Mouse (Mus musculus) adrenal gland, adult 2 months (tissue): ENCODE results near the gene Cpm. TPM values are rescaled to one million over a fixed set of nuclear protein-coding genes. Genes with fewer than 3 reads are reported as not detected.
"Not testable (repeated sequence)": the region's sequence is repeated elsewhere in the genome, so short reads cannot be mapped to it uniquely, and the experiment has no call there.

ENCODE experiments used
- DNase-seq: peaks from one replicate; pipeline ENCODE4 v3.0.0; 2021
- long read RNA-seq: library from polyadenylated mRNA; stranded (forward); transcript quantifications from one replicate; pipeline ENCODE4 v2.0.0, GENCODE M21; 2021
- polyA plus RNA-seq: library from polyadenylated mRNA; depleted of rRNA; stranded (reverse); fragments of >200 nt; gene quantifications from 2 replicates; pipeline ENCODE4 v1.2.3, GENCODE M21; 2012; rRNA removed
- total RNA-seq, 2 experiments: library from RNA; stranded (reverse); gene quantifications; 2 replicates each; pipeline ENCODE4 v1.2.3; 2021

Gene Cpm
- 10 to 100 TPM; 21.4 to 29.3 TPM for total RNA-seq
- polyA plus RNA-seq = 14.6 and 19.2 TPM in 2 replicates
- long read RNA-seq, partial matches to known transcripts = 1 of 22 reads
- long read RNA-seq, other reads (novel, unspliced or antisense) = 21 of 22 reads

DNA sequence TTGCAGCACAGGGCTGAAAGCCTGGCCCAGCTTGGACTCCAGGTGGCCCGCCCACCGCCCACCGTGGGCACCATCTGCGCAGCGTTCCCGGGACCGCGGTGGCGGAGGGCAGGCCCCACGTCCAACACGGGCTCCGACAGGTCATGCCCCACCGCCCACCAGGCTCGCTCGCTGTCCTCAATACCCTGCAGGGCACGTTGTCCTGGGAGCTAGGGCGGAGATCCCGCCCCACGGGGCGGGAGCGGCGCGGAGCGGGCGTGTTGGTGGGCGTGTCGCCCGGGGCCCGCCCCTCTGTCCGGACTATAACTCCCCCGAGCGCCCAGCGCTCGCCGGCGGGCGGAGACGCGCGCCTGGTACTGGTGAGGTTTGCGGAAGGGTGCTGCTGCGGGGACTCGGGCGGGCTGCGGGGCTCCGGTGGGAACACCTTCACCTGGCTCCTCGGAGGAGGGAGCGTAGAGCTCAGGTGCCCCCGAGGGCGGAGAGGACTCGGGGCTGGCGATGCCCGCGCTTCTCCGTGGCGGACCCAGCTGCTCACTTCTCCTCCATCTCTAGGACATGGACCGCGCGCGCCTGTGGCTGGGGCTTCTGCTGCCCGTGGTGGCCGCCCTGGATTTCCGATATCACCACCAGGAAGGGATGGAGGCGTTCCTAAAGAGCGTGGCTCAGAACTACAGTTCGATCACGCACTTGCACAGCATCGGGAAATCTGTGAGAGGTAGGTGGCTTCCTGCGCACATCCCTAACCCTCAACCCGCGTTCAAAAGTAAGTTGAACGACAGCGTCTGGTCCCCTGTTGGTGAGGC lies at the start of gene Cpm:
Cpm (plus strand) TSS at position 332 of the 803 bp plus-strand sequence.
- peak; percentile 94 for DNase-seq

DNA sequence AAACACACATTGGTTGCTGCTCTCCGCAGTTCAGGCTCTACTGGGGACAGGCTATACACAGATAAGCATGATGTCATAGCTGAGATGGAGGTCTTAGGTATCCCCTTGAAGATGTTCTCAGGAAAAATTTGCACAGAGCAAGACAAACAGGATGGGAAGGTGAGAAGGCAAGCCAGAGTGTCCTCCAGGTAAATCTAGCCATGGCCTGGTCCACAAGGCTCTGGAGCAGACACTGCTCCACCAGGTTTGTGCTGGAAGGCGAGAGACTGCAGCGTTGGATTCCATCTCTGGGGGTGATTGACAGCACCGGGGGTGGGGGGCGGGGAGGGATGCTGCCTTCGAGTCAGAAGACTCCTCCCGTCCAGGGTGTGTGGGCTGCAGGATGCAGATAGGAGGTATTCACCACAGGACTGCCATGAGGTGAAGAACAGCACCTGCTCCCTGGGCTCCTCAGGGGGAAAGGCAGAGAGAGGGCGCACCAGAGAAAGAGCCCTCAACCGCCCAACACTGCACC lies 49.5 kb upstream of the Cpm start:
- no peak for DNase-seq

DNA sequence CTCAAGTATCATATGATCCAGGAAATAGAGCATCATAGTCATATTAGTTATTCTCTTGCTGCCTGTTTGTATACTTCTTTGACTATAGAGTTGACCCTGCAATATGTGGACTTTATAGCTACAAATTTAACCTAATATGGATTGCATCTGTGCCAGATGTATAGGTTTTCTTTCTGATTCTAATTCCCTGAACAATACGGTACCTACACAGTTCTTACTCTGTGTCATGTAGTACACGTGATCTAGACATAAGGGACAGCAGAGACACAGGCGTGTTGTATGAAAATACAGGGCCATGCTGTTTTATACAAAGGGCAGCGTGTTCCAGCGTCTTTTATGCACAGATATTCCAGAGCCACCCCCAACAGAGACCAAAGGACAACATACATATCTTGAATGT lies 48.9 kb upstream of the Cpm start:
- no peak for DNase-seq

DNA sequence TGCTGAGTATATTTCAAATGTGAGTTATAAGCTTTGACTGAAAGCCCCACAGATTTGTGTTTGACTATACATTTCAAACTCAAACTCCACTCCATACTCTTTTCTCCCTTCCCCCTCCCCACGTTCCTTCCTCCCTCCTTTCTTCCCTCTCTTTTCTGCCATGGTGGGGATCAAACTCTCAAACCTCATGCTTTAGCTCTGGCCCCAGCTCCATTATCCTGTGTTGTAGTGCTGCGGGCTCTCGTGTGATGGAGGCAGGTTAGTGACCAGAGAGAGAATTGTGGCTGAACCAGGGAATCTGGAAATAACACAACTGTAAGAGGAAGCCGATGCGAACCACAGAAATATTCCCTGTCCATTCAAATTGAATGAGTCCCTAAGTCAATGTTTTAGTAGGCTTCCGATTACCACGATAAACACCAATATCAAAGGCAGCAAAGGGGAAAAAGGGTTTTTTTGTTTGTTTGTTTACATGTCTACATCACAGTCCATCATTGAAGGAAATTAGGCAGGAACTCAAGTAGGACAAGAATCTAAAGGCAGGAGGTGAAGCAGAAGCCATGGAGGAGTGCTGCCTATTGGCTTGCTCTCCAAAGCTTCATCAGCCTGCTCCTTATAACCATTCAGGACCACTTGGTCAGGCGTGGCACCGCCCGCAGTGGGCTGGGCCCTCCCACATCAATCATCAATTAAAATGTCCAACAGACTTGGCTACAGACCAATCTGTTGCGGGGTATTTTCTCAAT lies 48.1 kb upstream of the Cpm start:
- DNase-seq = no peak

DNA sequence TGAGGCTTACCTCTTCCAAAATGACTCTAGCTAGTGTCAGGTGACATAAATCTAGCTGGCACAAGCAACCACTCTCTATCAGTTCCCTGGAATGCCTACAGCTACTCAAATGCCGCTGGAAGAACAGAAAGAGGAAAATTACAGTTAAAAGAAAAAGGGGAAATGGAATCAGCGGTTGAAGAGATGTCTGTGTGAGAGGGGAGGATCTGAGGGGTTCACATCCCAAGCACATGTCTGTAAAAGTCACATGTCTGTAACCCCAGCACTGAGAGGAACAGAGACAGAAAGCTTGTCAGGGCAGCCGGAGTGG lies 47.6 kb upstream of the Cpm start:
- no peak for DNase-seq

DNA sequence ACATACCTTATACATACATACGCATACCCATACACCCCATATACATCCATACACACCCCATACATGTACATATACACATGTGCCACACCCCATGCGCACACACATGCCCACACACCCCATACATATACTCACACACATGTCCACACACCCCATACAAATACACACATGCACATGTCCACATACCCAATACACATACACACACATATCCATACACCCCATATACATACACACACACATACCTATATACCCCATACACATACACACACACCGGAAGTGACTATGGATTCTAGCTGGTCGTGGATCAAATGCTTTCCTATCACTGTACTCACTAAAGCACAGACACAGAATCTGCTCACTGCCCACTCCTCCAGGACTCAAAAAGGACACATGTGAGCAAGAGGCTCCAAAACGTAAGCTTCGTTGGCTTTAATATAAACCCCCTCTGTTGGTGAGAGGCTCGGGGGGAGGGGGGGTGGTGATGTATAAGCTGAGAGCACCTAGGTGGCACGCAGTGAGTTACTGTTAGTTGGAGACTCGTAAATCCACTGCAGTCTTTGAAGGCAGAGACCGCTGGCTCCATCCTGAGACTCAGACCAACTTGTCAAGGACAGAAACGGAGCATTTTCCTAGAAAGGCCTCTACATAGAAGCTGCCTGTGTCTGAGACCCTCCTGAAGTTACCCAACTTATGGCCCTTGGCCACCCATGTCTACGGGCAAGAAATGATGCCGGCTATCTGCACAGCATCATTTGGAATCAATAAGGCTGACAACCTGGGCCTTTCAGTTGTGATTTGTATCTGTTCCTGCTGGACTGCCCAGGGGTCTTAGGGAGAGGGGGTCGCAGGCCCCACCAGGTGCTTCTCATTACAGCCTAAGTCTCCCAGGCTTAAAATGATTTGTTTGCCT lies 45.9 kb upstream of the Cpm start:
- no peak for DNase-seq

DNA sequence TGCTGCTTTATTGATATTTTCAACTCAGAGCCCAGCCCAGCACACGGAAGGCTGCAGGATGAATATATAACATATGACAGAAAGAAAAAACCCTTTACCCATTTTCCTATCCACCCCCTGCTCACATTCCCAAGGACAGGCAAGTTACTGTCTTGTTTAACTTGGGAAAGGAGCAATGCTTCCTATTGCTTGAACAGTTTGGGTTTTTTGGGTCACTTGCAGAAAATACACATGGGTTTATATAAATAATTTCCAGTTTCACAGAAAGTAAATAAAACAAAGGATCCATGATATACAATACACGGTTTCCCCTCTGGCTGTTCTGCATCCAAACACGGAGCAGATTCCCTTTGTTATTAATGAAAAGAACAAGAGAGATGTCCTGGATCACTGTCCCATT lies 45.2 kb upstream of the Cpm start:
- no peak for DNase-seq

DNA sequence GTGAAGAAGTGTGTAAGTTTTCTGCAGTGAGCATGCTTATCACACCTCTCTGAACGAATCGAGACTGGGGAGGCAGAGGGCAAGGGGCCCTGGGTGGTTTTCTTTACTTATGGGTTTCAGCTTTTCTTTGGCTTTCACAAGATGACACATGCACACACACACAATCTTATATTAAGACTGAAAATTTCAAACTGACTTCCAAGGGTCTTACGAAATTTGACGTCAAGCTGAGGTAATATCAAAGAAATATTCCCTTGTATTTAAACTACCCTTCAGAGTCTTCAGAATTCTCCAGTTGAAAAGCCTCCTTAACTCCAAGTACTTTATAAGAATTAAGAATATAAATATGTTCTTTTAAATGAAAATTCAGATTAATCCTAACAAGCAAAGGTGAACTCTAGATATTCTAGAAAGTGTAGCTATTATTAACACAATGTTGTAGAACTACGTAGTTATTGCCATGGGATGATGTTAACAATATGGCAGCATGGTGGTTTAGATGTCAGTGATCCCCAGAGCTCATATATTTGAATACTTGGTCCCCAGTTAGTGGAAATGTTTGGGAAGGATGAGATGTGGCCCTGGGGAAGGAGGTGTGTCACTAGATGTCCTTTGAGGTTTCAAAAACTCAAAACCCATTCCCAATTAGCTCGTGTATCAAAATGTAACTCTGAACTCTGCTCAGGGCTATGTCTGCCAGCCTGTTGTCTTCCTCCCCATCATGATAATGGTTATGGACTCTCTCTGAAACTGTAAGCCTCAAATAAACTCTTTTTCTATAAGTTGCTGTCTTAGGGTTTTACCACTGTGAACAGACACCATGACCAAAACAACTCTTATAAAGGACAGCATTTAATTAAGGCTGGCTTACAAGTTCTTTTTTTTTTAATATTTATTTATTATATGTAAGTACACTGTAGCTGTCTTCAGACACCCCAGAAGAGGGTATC lies 44.5 kb upstream of the Cpm start:
- DNase-seq = no peak

DNA sequence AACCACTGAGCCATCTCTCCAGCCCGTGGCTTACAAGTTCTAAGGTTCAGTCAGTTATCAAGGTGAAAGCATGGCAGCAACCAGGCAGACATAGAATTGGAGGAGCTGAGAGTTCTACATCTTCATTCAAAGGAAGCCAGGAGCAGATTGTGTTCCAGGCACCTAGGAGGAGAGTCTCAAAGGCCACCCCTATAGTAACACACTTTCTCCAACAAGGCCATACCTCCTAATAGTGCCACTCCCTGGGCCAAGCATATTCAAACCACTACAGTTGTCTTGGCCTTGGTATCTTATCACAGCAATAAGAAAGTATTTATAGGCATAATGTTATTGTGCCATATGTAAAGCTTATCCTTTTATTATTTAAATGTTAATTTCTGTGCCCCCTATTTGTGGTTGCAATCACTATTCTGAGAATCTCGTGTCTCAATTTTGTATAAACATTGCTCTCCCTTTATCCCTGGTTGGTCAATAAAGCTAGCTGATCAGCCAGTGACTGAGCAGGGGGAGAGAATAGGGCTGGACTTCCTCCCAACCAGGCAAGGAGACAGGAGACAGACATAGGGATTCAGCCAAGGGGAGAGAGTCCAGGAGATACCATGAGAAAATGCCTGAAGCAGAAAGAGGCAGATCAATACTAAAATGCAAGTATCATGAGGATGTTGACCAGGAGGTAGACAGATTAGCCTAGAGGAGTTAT lies 43.5 kb upstream of the Cpm start:
- DNase-seq = no peak

DNA sequence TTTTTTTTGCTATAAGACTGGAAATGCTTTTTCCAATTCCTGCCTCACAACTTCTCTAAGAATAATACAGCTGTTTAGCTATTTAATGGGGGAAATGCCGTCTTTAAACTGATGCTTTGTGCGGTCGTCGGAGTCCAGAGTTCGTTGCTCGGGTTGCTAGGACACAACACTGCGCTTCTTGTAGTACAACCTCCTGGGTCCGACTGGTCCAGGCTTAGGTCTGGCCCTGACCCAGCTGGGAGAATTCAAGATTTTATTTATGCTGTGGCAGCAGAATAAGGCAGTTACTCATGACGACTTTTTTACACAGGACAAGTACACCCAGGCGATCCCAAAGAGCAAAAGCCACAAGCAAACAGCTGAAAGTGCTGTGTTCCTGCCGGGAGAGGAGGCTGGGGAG lies 42.4 kb upstream of the Cpm start:
- DNase-seq = no peak

DNA sequence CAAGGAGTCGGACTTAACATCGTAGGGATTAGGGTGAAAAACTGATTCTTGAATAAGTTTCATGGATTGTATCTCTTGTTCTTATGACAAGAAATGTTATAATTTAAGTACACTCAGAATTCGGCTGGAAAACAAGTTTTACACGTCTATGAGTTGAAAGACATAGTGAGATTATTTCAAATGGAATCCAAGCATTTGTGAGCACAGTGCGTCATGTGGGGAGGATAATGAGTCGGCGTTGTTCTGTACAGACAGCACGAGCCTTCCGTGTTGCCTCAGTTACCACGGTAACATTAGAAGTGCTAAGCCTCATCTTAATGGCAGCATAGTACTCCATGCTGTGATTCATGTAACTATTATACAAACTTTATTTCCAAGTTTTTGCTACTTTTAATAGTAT lies 42.0 kb upstream of the Cpm start:
- no peak for DNase-seq

DNA sequence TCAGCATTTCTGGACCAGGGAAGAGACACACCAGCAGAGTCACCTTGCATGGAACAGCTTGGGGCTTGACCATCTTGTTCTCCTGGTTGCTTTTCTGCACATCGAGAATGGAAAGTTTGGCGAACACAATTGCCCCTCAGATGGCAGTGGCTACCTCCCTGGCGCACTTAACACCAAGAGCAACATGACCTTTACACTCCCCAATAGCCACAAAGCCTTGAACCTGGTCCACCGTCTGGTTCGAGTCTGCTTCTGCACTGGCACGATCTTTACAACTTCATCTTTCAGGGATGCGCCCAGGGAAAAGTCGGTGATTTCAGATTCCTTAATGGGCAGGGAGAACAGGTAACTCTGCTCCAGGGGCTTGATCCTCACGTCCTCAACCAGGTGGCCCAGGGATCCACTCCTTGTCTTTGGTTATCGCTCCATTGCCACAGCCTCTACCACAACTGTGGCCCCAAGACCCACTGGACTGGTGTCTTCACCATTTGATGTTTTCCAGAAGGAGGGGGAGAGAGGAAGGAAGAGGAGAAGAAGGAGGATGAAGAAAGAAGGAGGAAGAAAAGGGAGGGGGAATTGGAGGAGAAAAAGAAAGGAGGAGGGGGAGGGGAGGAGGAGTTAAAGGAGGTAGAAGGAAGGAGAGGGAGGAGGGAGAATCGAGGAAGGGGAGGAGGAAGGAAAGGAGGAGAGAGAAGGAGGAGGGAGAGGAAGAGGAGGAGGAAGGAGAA lies 40.7 kb upstream of the Cpm start:
- DNase-seq = not testable (repeated sequence)

DNA sequence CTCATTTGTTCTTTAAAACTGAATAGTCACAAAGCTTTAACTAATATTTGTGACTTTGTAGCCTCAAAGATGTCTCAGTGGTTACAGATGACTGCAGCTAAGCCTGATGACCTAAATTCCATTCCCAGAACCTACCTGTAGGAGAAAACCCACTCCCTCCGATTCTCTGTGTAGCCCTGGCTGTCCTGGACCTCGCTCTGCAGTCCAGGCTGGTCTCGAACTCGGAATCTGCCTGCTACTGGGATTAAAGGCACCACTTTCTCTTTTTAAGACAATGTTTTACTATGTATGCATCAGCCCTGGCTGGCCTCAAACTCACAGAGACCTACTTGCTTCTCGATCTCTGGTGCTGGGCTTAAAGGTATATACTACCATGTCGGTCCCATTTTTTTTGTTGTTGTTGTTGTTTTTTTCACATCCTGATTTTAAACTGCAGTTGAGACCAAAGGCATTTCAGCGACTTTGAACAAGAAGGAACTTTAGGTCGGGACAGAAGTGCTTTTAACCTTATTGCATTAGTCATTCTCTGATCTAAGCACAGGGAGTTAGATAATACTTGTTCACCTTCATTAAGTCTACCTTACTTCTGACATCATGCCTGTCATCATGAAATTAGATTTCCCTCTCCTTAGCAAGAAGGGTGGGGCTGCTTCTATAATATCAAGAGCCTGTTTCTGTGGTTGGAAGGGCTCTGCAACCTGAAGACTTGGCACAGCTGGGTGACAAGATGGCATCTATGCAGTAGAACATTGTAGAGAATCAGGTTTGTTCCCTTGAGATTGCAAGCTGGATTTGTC lies 40.0 kb upstream of the Cpm start:
- DNase-seq = no peak

DNA sequence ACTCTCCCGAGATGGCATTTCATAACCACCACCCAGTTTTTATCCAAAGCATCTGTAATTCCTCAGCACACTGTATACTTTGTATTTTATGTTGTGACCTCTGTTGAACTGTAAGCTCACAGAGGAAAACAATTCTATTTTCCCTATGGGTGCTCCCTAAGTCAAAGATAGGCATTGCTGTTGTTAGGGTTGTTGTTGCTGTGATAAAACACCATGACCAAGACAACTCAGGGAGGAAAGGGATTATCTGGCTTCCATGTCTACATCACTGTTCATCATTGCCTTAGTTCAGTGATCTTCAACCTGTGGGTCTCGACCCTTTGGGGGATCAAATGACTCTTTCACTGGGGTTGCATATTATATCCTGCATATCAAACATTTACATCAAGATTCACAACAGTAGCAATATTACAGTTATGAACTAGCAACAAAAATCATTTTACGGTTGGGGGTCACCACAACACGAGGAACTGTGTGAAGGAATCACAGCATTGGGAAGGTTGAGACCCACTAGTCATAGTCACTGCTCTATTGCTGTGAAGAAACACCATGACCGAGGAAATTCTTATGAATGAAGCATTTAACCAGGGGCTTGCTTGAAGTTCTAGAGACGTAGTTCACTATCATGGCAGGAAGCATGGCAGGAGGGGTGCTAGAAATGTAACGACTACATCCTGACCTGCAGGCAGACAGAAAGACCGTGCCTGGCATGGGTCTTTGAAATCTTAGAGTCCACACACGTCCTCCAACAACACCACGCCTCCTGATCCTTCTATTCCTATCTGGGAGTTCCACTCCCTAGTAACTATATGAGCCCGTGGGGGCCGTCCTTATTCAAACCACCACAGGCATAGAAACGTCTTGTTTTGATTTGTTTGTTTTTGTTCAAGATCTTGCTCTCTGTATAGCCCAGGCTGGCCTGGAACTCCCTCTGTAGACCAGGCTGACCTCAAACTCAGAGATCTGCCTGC lies 38.7 kb upstream of the Cpm start:
- DNase-seq = no peak

DNA sequence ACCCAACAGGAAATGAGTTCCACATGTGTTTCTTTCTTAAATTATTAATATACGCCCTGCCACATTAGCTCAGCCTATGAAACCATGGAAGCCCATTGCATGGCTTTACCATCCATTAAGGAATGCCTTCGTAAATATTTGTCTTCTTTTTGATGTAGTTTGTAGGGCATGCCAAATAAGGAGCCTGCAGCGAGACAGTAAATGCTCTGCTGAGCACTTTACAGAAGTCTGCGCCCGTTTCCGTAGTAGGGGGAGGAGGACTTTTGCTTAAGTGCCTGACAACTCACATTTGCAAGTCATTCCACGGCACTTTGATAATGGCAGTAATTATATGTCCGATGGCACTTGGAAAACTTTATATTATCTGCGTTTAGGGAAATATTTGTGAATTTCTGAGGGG lies 37.5 kb upstream of the Cpm start:
- no peak for DNase-seq

DNA sequence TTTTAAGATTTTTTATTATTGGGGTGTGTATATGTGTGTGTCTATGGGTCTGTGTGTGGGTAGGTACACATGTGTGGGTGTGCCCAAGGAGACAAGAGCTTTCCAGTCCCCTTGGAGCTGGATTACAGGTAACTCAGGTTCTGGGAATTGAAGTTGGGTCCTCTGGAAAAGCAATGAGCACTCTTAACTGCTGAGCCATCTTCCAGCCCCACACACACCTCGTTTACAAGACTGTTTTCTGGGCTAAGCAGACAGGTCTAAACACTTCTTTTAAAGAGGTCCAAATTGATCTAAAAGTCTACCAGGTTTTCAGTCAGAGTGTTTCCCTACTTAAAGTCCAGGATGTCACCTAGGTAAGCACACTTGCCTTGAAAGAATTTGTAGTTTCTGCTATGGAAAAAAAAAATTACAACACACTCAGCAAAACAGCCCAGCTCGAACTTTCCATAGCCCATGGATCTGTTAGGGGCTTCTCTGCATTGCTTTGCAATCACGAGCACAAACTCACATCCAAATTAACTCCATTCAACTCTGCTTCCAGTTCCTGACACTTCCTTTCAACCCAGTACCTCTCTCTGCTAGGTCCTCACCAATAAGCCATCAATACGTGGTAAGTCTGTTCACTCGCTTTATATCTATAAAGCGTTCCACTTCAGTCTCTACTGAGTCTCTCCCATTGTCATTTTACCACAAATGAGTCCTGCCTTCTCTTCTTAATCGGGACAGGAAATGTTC lies 36.8 kb upstream of the Cpm start:
- DNase-seq = no peak

DNA sequence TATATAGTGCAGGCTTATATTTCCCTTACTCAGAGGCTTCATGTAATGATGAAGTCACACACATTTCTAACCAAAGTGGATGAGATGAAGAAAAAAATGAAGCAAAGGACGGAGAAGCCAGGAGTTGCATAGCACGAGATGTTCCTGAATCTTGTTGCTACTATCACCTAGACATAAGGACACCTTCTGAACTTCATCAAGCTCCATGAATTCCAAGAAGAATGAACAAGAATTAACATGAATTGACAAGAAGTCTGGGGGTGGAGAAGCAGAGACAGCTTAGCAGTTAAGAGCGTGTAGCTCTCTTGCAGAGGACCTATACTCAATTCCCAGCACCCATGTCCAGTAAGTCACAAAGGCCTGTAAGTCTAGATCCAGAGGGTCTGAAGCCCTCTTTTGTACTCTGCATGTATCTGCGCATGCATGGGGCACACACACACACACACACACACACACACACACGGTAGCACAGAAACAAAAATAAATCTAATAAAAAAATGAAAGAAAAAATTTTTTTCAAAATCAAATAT lies 36.2 kb upstream of the Cpm start:
- DNase-seq = no peak
